Mouse (Mus musculus) forebrain, embryonic 14.5 days (tissue): ENCODE measurements at regions not wholly inside any gene's neighbourhood (a gene's known extent, or its start where the extent isn't known, plus 50 kb on each side); places are given as distances from the start of the nearest gene placed in this dataset.
A peak's percentile ranks its signal among the peaks of the same experiment; 100 is the strongest.

Experiments used
- ATAC-seq: fragments of 200-750 bp; cut with Nextera tagmentation; 2 replicates; pipeline ENCODE4 v1.8.0; 2017; ENCODE audit warnings: mild to moderate bottlenecking, moderate library complexity
- DNase-seq: peaks from one replicate; pipeline ENCODE4 v3.0.0-alpha.2; 2015; ENCODE audit warnings: low spot score
- H3K27ac ChIP-seq: fragments of 300-500 bp; sonication (generic); 2 replicates; pipeline ENCODE4 v1.5.1; 2014; ENCODE audit warnings: low read depth, mild to moderate bottlenecking, control low read depth, low read length, moderate library complexity
- H3K27me3 ChIP-seq: fragments of 300-500 bp; sonication (generic); replicated peaks from 2 replicates; pipeline ENCODE4 v1.6.1; 2014; ENCODE audit warnings: low read length, control low read depth, mixed read lengths; ENCODE audit not compliant: control insufficient read depth, insufficient read depth
- H3K36me3 ChIP-seq: fragments of 300-500 bp; sonication (generic); 2 replicates; pipeline ENCODE4 v1.6.1; 2014; ENCODE audit warnings: low read length, control low read depth; ENCODE audit not compliant: control insufficient read depth, insufficient read depth
- H3K4me1 ChIP-seq: fragments of 300-500 bp; sonication (generic); 2 replicates; pipeline ENCODE4 v1.6.1; 2014; ENCODE audit warnings: antibody characterized with exemption, low read length, control low read depth; ENCODE audit not compliant: control insufficient read depth, insufficient read depth
- H3K4me2 ChIP-seq: fragments of 300-500 bp; sonication (generic); 2 replicates; pipeline ENCODE4 v1.6.1; 2014; ENCODE audit warnings: mild to moderate bottlenecking, control low read depth, low read length
- H3K4me3 ChIP-seq: fragments of 300-500 bp; sonication (generic); 2 replicates; pipeline ENCODE4 v1.5.1; 2014; ENCODE audit warnings: low read depth, low read length, control low read depth
- H3K9ac ChIP-seq: fragments of 300-500 bp; sonication (generic); 2 replicates; pipeline ENCODE4 v1.6.1; 2014; ENCODE audit warnings: mild to moderate bottlenecking, low read length, control low read depth, moderate library complexity
- H3K9me3 ChIP-seq: fragments of 300-500 bp; sonication (generic); replicated peaks from 2 replicates; pipeline ENCODE4 v1.6.1; 2016; ENCODE audit warnings: low read length, control low read depth, mixed read lengths; ENCODE audit not compliant: control insufficient read depth
- WGBS: fragments of 180-500 bp; shearing (Covaris S2); extraction: QIAGEN DNeasy Blood & Tissue Kit; methylation state at CpG from one replicate; pipeline ENCODE4 v1.1.7; 2014; 5-methylcytosine and 5-hydroxymethylcytosine counted together

- WGBS, result 91% methylated on average over 2 of the region's 2 CpGs
- Histone ChIP-seq H3K4me3 (no peak overlapping the region), H3K27me3 (no peaks in the 10 kb centered on the region), H3K36me3 (no peaks in the 10 kb centered on the region), H3K9me3 (no peaks in the 10 kb centered on the region), H3K4me1 (no peaks in the 10 kb centered on the region), H3K4me2 (no peak overlapping the region), H3K27ac (no peak overlapping the region), H3K9ac (no peak overlapping the region)
- DNase-seq, result no peak
- no peak for ATAC-seq
Observed at GRCm38 (mm10) chr1:183749126-183749525, 264.0 kb upstream of the Dusp10 start.

GRCm38 (mm10) chr1:183754500-183754899, 258.6 kb upstream of the Dusp10 start:
- Histone ChIP-seq H3K27me3 (no peaks in the 10 kb centered on the region), H3K4me1 (no peaks in the 10 kb centered on the region), H3K27ac (no peak overlapping the region), H3K36me3 (no peaks in the 10 kb centered on the region), H3K9me3 (no peaks in the 10 kb centered on the region), H3K4me3 (no peak overlapping the region), H3K4me2 (no peak overlapping the region), H3K9ac (no peak overlapping the region)
- DNase-seq (peak; percentile 16), ATAC-seq (peak; percentile 32; the same call in 1 of the 2 replicates)
- WGBS, result 75% methylated on average over 4 of the region's 4 CpGs

GRCm38 (mm10) chr1:183756716-183757115, 256.4 kb upstream of the Dusp10 start:
- DNase-seq (no peak), ATAC-seq (no peak)
- Histone ChIP-seq H3K9ac (no peak overlapping the region), H3K27me3 (no peaks in the 10 kb centered on the region), H3K27ac (no peak overlapping the region), H3K4me3 (no peak overlapping the region), H3K9me3 (no peaks in the 10 kb centered on the region), H3K4me1 (no peaks in the 10 kb centered on the region), H3K4me2 (no peak overlapping the region), H3K36me3 (no peaks in the 10 kb centered on the region)
- WGBS, result 85% methylated on average over 8 of the region's 8 CpGs

- H3K4me1 ChIP-seq, result no peaks in the 10 kb centered on the region
- H3K27ac ChIP-seq, result no peak overlapping the region
- no peak overlapping the region for H3K4me3 ChIP-seq
- ATAC-seq (no peak), DNase-seq (no peak)
- H3K9me3 ChIP-seq, result no peaks in the 10 kb centered on the region
- no peaks in the 10 kb centered on the region for H3K36me3 ChIP-seq
- 60% methylated on average over 11 of the region's 11 CpGs for WGBS
- no peaks in the 10 kb centered on the region for H3K27me3 ChIP-seq
- no peak overlapping the region for H3K9ac ChIP-seq
- no peak overlapping the region for H3K4me2 ChIP-seq
Observed at GRCm38 (mm10) chr1:183763864-183764726, 249.0 kb upstream of the Dusp10 start.

- Histone ChIP-seq H3K27me3 (no peaks in the 10 kb centered on the region), H3K4me3 (no peak overlapping the region), H3K27ac (no peak overlapping the region), H3K36me3 (no peaks in the 10 kb centered on the region), H3K4me1 (no peaks in the 10 kb centered on the region), H3K9me3 (no peaks in the 10 kb centered on the region), H3K4me2 (no peak overlapping the region), H3K9ac (no peak overlapping the region)
- DNase-seq (no peak), ATAC-seq (no peak)
- 96% methylated on average over 6 of the region's 6 CpGs for WGBS
Observed at GRCm38 (mm10) chr1:183772844-183773243, 240.3 kb upstream of the Dusp10 start.

- Histone ChIP-seq H3K27ac (no peak overlapping the region), H3K9me3 (no peaks in the 10 kb centered on the region), H3K27me3 (no peaks in the 10 kb centered on the region), H3K4me2 (no peak overlapping the region), H3K4me1 (no peaks in the 10 kb centered on the region), H3K4me3 (no peak overlapping the region), H3K36me3 (no peaks in the 10 kb centered on the region), H3K9ac (no peak overlapping the region)
- 95% methylated on average over 9 of the region's 9 CpGs for WGBS
- DNase-seq (no peak), ATAC-seq (no peak)
Observed at GRCm38 (mm10) chr1:183780180-183780579, 232.9 kb upstream of the Dusp10 start.

GRCm38 (mm10) chr1:183780779-183781178, 232.3 kb upstream of the Dusp10 start:
- Histone ChIP-seq H3K27me3 (no peaks in the 10 kb centered on the region), H3K36me3 (no peaks in the 10 kb centered on the region), H3K4me2 (no peak overlapping the region), H3K9ac (no peak overlapping the region), H3K4me1 (no peaks in the 10 kb centered on the region), H3K4me3 (no peak overlapping the region), H3K9me3 (no peaks in the 10 kb centered on the region), H3K27ac (no peak overlapping the region)
- DNase-seq (peak; percentile 23), ATAC-seq (peak; percentile 48; the same call in 1 of the 2 replicates)
- 51% methylated on average over 4 of the region's 4 CpGs for WGBS

- Histone ChIP-seq H3K4me3 (no peak overlapping the region), H3K4me2 (no peak overlapping the region), H3K9ac (no peak overlapping the region), H3K27me3 (no peaks in the 10 kb centered on the region), H3K27ac (no peak overlapping the region), H3K4me1 (no peaks in the 10 kb centered on the region), H3K9me3 (no peaks in the 10 kb centered on the region), H3K36me3 (no peaks in the 10 kb centered on the region)
- peak; percentile 44; the same call in 1 of the 2 replicates for ATAC-seq
- WGBS, result 42% methylated on average over 8 of the region's 8 CpGs
- peak; percentile 63 for DNase-seq
Observed at GRCm38 (mm10) chr1:183783440-183784130, 229.5 kb upstream of the Dusp10 start.
